Mouse (Mus musculus): ENCODE results near the gene Camkmt. TPM values are rescaled to one million over a fixed set of nuclear protein-coding genes. Genes with fewer than 3 reads are reported as not detected.

Camkmt gene
- total RNA-seq, 1 experiment from 2014 or later = 5.8 TPM

DNA sequence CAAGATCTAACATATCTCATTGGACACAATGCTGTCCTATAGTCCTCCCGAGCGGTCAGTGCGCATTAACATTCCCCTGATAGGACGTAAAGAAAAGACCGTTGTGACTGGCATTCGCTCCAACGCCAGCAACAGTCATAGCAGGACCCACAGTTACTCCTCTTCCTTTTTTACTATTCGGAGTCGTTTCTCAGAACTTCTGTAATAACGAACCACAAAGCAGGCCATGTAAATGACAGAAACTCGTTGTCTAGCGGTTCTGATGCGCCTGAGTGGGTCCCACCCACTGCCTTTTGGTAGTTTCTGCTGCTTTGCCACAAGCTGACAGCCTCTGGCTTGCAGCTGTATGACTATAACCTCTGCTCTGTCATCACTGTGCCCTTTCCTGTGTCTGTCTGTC, 253.1 kb downstream of the Camkmt start:
- no peak for ATAC-seq (ENCODE audit: extremely low read depth, insufficient number of reproducible peaks, low FRiP score, poor library complexity, severe bottlenecking)

DNA sequence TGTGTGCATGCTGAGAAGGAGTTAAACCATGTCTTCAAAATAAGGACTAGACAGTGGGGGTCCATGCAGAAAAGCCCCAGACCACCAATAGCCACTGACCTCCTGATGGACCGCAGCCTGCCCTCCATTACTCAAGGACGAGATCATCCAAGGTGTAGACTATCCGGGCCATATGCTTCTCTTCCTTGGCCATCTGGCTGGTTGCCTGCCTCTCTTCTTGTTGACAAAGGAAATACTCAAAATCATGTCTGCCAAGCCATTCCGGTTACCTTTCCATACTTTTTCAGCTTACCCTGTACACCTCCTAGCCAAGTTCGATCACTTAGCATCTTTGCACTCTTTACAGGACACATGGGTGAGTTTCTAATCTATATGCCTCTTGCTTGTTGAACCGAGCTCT, 256.3 kb downstream of the Camkmt start:
- no peak for ATAC-seq (ENCODE audit: extremely low read depth, insufficient number of reproducible peaks, low FRiP score, poor library complexity, severe bottlenecking)

DNA sequence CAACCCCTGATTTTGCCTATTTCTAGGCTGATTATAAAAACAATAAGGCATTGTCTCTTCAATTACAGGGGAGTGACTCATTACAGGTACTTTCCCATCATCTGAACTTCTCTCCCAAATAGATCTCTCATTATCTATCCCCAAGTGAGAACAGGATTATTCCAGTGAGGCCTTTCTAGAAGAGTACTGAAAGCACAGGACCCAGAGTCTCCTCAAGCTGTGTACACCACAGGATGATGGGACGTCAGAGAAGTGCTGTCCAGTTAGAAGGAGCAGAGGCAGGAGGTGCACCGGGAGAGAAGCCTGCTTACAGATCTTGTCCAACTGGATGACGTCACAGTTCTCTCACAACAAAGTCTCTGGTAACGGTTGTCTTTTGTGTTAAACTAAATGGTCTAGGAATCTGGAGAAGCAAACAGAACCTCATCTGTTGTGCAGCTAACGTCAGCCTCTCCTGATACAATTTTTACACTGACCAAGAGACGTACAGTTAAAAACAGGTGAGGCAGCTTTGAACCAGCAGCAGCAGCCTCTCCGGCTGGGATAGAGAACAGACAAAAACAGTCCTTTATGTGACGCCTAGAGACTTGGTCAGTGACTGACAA, 259.1 kb downstream of the Camkmt start:
- ATAC-seq (ENCODE audit: extremely low read depth, insufficient number of reproducible peaks, low FRiP score, poor library complexity, severe bottlenecking) = no peak

DNA sequence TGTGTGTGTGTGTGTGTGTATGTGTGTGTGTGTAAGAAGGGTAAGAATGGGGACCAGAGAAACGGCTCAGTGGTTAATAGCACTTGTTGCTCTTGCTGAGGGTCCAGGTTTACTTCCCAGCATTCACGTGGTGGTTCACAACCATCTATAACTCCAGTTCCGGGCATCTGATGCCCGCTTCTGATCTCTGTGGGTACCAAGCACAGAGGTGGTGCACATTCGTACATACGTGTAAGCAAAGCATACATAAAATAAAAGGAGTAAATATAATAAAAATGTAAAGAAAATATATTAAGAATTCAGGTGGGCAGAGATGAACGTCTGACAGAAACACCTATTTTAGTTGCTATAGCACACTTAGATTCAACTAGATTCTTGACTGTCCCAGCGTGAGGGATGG, 260.9 kb downstream of the Camkmt start:
- no peak for ATAC-seq (ENCODE audit: extremely low read depth, insufficient number of reproducible peaks, low FRiP score, poor library complexity, severe bottlenecking)

DNA sequence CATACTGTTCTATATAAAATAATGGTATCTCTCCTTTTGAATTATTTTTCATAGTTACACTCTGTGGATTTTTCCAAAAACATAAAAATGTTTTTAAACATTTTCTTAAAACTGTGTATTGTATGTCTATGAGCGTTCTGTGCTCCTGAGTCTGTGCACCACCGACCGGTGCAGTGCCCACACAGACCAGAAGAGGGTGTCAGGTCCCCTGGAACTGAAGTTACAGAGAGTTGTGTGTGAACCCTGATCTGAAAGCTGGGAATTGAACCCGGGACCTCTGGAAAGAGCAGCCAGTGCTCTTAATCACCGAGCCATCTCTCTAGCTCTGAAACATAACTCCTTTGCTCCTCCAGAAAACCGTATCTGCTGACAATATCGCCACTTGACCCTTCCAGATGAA, 262.4 kb downstream of the Camkmt start:
- ATAC-seq (ENCODE audit: extremely low read depth, insufficient number of reproducible peaks, low FRiP score, poor library complexity, severe bottlenecking) = no peak

DNA sequence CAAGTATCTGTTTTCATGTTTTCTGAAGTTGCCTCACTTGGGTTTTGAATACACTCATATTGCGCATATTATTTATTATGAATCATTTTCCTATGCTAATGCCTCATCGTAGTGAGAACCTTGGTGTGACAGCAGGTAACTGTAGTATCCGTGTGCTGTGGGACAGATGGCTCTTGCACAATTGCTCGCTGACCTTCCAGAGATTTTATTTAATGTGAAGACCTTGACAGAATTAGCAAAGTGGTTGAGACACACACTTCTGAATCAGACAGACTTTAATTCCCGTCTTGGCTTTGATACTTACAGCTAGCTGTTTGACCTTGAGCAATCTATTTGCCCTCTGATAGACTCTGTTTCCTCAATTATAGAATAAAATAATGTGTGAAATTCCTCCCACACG, 262.8 kb downstream of the Camkmt start:
- ATAC-seq (ENCODE audit: extremely low read depth, insufficient number of reproducible peaks, low FRiP score, poor library complexity, severe bottlenecking) = no peak

DNA sequence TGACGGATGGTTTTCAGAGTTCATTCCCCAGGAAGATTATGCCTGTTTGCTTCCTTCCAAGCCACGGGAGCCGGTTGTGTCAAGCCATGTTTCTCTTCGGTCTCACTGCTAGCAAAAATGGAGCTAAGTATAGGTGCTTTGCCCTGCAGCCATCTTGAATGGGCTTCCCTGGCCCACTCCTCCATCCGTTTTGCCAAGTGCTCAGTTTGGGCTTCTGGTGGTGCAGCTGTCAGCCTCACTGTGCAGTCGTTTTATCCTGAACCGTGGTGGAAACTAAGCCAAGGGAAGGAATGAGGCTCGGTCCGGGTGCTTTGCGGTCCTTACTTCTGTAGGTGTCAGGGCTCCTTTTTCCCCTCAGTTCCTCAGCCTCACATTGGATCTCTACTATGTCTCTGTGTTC, 263.3 kb downstream of the Camkmt start:
- no peak for ATAC-seq (ENCODE audit: extremely low read depth, insufficient number of reproducible peaks, low FRiP score, poor library complexity, severe bottlenecking)

DNA sequence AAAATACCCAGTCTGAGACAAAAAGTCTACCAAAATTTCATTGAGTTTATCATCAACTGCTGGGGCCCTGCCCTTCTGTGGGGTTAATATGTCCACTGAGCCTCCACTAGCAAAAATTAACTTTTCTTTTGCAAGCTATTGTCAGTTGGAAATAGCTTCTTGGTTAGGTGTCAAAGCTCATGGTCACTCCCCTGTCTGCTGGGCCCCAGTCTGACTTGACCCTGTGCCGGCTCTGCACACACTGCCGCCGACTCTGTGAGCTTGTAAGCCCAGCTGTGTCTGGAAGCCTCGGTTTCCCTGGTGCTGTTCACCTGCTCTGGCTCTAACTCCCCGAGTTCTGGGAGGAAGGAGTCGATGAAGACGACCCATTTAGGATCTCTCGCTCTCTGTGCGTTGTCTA, 265.0 kb downstream of the Camkmt start:
- ATAC-seq (ENCODE audit: extremely low read depth, insufficient number of reproducible peaks, low FRiP score, poor library complexity, severe bottlenecking) = no peak

DNA sequence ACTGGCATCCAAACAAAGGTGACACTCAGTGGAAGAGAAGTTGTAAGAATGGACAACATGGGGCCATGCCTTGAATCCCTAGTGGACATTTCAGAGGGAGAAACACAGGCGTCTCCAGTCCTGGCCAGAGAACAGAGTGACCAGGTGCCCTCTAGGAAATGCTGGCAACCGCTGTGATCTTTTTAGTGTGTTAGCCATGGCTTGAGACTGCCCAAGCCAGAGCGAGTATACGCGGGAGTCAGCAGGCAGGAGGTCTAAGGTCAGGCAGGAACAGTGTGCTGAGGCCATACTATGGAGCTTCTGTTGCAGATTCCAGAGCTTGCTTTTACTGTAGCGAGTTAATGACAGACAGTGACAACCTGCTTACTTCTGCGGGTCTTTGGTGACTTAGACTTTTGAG, 270.7 kb downstream of the Camkmt start:
- ATAC-seq (ENCODE audit: extremely low read depth, insufficient number of reproducible peaks, low FRiP score, poor library complexity, severe bottlenecking) = no peak

DNA sequence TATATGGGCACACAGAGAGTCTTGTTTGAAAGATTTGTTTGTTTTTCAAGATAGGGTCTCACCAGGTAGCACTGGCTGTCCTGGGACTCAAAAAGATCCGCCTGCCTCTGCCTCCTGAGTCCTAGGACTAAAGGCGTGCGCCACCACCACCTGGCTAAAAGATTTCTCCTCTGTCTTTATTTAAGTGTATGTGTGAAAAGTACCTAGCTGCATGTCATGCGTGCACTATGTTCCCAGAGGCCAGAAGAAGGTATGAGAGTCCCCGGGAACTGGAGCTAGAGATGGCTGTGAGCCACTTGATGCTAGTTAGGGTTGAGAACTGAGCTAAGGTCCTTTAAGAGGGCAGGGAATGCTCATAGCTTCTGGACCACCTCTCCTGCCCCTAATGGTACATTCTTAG, 277.0 kb downstream of the Camkmt start:
- no peak for ATAC-seq (ENCODE audit: extremely low read depth, insufficient number of reproducible peaks, low FRiP score, poor library complexity, severe bottlenecking)

DNA sequence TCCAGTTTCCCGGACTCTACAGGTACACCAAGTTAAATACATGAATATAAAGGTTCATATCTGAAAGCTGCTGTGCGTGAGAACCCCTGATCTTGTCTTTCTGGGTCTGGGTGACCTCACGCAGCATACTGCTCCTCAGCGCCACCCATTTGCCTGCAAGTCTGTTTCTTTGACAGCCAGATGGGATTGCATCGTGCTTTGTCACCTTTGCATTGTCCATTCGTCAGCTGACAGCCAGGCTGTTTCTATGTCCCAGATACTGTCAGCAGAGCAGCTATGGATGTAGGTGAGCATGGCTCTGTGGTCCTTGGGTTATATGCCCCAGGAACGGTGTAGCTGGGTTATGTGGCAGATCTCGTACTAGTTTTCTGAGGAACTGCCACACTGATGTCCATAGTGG, 278.4 kb downstream of the Camkmt start:
- no peak for ATAC-seq (ENCODE audit: extremely low read depth, insufficient number of reproducible peaks, low FRiP score, poor library complexity, severe bottlenecking)

DNA sequence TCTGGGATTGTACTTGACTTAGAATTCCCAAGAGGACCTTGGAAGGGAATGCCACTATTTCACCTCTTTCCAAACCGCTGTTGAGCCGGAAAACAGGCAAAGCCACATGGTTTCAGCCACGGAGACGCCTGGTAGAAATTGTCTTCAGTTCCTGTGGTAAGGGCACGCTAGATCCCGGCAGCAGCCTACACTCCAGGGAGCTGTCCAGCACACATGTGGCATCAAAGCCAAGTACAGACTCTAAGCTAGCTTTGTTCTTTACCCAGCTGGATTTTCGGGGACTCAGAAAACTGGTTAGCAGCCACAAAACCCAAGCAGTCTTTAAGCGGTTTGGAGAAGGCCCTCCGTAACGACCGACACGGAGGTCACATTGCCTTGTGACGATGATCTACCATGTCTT, 281.7 kb downstream of the Camkmt start:
- no peak for ATAC-seq (ENCODE audit: extremely low read depth, insufficient number of reproducible peaks, low FRiP score, poor library complexity, severe bottlenecking)

DNA sequence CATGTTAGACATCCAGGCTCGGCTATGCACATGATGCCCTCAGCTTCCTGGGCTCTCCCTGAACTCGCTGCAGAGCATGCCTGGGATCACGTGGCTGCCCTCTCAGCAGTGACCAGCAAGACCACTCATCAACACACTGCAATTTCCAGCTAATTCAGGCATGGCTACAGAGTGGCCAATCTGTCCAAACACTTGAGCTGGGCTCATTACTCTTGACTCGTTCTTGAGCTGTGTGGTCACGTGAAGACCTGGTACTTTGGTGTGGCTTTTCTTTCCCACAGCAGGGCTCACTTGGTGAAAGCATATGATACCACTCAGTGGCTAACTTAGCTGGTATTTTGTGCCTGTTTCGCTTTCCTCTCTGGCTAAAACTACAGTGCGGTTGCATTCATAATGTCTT, 282.2 kb downstream of the Camkmt start:
- no peak for ATAC-seq (ENCODE audit: extremely low read depth, insufficient number of reproducible peaks, low FRiP score, poor library complexity, severe bottlenecking)

DNA sequence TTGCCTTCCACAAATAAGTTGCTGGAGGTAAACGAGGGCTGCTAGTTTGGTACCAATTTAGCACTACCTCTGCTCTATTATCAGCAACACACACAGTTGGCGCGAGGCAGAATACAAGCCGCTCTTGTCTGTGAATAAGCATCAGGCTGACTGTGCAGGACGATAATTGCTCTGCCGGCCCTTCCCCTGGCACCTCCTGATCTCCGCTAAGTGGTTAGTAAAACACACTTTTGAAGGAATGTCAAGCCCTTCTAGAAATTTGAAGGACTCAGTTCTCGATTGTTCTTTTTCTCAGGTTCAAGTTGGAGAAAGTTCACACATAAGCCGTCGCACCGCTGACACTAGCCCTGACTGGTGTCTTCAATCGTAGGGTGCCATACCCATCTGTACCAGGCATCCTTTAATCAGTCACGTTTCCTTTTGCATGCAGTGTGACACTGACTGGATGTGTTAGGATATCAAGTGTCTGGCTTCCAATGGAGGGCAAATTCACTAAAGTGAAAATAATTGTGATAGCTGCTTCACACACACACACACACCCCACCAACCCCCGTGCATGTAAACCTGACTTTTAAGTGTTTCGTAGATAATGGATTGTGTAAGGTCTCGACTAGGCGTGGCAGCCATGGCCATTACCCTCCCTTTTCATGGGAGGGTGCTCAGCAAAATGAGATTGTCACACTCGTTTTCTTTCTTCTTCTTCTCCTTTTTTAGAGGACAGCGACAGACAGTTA, 283.9 kb downstream of the Camkmt start:
- no peak for ATAC-seq (ENCODE audit: extremely low read depth, insufficient number of reproducible peaks, low FRiP score, poor library complexity, severe bottlenecking)

DNA sequence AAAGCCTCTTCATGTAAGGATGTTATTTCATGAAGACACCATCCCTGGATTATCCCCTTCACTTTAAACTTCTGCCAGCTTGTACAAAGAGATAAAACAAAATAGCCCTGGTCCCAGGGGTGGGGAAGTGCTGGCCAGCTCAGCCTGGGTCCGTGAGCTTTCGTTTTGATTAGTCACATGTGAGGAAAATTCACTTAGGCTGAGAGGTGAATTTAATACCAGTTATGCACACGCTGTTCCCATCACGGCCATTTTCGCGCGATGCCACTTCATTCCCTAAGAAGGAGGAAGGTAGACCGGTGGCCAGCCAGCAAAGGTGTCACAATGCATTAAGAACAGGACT, 284.5 kb downstream of the Camkmt start:
- no peak for ATAC-seq (ENCODE audit: extremely low read depth, insufficient number of reproducible peaks, low FRiP score, poor library complexity, severe bottlenecking)

DNA sequence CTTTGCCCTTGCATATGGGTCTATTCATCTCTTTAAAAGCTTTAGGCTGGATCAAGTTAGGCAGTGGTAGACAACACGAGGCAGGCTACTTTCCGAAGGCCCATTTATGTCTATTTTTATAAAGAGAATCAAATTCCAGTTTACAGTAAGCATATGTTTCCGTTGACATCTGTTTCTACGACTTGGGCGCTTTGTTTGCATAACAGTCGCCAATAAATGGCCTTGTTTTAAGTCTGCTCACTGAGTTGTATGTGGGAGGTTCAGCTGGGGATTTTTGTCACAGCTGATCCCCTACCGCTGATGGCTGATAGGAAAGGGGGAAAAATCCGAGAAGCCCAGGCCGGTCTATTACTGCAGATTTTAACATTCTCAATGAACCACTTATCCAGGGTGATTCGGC, 285.2 kb downstream of the Camkmt start:
- no peak for ATAC-seq (ENCODE audit: extremely low read depth, insufficient number of reproducible peaks, low FRiP score, poor library complexity, severe bottlenecking)

DNA sequence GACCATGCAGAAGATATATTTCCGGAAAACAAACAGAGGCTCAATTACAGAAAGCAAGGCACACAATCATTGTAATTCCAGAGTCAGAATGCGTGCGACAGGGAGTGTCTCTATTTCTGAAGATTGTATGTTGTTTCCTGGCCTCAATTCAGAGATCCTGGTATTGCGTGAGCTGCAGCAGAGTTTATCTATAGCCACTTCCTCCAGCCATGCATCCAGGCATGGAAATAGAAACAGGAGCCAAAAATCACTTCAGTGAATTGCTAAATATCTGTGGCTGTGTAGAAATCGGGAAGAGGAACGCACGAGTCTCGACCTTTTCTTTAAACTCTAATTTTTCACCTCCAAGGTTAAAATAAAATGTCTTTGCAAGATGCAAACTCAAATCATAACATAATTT, 287.1 kb downstream of the Camkmt start:
- no peak for ATAC-seq (ENCODE audit: extremely low read depth, insufficient number of reproducible peaks, low FRiP score, poor library complexity, severe bottlenecking)

DNA sequence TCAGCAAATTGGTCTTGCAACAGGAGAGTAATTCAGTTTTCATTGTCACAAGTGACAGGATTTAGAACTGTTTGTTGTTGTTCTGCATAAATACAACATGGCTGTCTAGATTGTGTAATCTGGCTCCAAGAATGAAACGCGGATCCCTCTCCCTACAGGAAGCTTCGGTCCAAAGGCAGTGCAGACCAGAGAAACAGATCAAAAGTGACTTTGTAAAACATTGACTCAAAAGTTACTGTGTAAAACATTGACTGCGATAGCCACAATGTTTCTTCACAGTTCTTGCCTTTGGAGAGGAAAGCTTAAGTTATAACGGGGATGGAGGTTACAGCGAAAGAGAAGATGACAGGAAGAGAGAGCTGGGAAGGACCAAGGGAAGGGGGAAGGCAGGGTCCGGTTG, 288.7 kb downstream of the Camkmt start:
- no peak for ATAC-seq (ENCODE audit: extremely low read depth, insufficient number of reproducible peaks, low FRiP score, poor library complexity, severe bottlenecking)

DNA sequence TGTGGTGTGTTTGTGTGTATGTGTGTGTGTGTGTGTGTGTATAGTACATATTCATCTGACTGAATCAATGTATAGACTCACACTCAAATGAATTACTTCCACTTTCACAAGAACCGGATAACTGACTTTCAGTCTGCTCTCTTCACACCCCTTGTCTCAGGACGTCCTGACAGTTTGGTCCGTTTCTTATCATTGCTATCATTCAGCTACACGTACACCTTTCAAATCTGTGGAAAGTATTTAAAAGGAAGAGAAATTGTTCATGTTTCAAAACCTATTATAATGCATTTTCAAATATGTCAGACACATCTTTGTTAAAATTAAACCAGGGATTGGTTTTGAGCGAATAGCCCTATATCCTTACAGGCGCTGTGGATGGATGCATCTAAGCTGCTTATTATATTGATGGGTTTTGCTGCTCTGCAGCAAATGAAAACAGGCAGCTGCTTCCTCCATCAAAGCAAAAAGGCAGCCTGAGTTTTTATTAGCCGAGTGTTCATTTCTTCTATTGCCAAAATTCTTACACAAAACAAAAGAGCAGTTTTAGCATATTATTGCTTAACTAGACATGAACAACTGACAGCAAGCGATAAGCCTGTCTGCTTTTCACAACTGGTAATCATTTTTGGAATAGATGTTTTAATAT, 291.3 kb downstream of the Camkmt start:
- no peak for ATAC-seq (ENCODE audit: extremely low read depth, insufficient number of reproducible peaks, low FRiP score, poor library complexity, severe bottlenecking)

DNA sequence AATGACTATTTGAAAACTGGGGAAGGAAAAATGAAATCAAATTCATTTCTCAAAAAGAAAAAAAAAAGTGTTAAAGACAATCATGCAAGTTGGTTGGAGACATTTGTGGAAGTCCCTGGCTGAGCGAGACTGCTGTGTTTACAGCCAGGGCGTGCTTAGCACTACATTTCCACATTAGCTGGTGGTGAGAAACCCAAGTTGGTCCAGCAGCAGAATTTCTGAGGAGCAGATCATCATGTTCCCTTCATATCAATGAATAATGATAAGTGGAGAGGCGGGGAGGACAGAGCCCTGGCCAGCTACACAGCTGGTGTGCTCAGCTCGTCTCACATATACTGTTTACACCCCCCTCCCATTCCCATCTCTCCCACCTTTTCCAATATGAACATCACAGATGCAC, 292.0 kb downstream of the Camkmt start:
- ATAC-seq (ENCODE audit: extremely low read depth, insufficient number of reproducible peaks, low FRiP score, poor library complexity, severe bottlenecking) = no peak

DNA sequence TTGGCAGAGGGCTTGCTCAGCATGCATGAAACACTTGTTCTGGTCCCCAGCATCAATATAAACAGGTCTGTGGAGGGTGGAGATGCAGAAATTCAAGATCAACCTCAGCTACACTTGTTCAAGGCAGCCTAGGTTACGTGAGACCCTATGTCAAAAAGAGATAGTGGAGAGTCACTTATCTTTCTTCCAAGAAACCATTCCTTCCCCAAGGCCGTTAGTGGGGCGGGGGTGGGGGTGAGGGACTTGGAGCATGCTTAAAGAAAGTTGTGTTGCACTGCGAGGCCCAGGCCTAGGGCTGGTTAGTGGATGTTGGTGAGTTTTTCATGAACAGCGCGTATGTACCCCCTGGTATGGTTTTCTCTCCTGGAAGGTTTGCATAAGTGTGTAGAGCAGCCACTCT, 292.6 kb downstream of the Camkmt start:
- no peak for ATAC-seq (ENCODE audit: extremely low read depth, insufficient number of reproducible peaks, low FRiP score, poor library complexity, severe bottlenecking)
